Mouse (Mus musculus): ENCODE data around the gene Ghrh. TPM values are rescaled to one million over a fixed set of nuclear protein-coding genes. Genes with fewer than 3 reads are reported as not detected.
A peak's percentile ranks its signal among the peaks of the same experiment; 100 is the strongest.

Ghrh gene
- polyA plus RNA-seq, 1 experiment from 2014 or later = not detected

GRCm38 (mm10) chr2:157375051-157375450, 27.7 kb upstream of the Ghrh start:
- H3K27ac ChIP-seq = peak overlapping the region; percentile 80
- no peak for ATAC-seq (ENCODE audit: borderline replicate concordance, extremely low read depth, low FRiP score, low TSS enrichment)
- peaks cover 11% of the 10 kb centered on the region for H3K36me3 ChIP-seq

DNA sequence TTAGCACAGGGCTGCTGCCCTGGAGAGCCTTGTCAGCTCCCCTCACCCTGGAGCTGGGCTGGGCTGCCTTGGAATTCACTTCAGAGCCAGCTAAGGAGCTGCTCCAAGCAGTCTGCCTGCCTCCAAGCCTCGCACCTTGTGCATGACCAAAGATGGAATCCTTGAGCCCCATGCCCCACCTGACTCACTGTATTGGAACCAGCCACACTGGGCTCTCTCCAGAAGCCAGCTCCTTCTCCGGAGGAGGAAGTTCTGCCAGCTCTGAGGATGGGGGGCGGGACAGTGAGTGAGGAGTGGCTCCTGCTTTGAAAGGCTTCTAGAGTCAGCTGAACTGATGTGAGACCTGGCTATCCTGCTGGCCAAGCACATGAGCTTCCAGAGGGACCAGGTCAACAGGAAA, 26.4 kb upstream of the Ghrh start:
- no peak overlapping the region for H3K9ac ChIP-seq
- no peak overlapping the region for H3K4me3 ChIP-seq
- peaks cover 40% of the 10 kb centered on the region for H3K4me1 ChIP-seq
- H3K27ac ChIP-seq = peak overlapping the region; percentile 68
- H3K4me2 ChIP-seq = no peak overlapping the region
- ATAC-seq (ENCODE audit: borderline replicate concordance, extremely low read depth, low FRiP score, low TSS enrichment) = no peak; the same call in 1 of the 2 replicates
- H3K36me3 ChIP-seq = no peaks in the 10 kb centered on the region
- 62% methylated on average over 3 of the region's 3 CpGs for WGBS
- H3K27me3 ChIP-seq = no peaks in the 10 kb centered on the region
- H3K9me3 ChIP-seq = no peaks in the 10 kb centered on the region

More at GRCm38 (mm10) chr2:157375051-157375450, 27.7 kb upstream of the Ghrh start:
- H3K9ac ChIP-seq = no peak overlapping the region
- WGBS = 46% methylated on average over 8 of the region's 8 CpGs
- no peaks in the 10 kb centered on the region for H3K9me3 ChIP-seq
- peaks cover 36% of the 10 kb centered on the region for H3K4me1 ChIP-seq
- no peak overlapping the region for H3K4me3 ChIP-seq
- H3K4me2 ChIP-seq = no peak overlapping the region; the same call in 1 of the 2 replicates
- H3K27me3 ChIP-seq = no peaks in the 10 kb centered on the region

- Histone ChIP-seq H3K9ac (no peak overlapping the region), H3K4me3 (no peak overlapping the region), H3K27ac (0 out of 2 replicates have a peak overlapping the region, but pooled peaks have one; percentile 5), H3K4me2 (no peak overlapping the region), H3K4me1 (peaks cover 50% of the 10 kb centered on the region), H3K9me3 (no peaks in the 10 kb centered on the region), H3K27me3 (no peaks in the 10 kb centered on the region), H3K36me3 (no peaks in the 10 kb centered on the region)
- no peak for ATAC-seq (ENCODE audit: borderline replicate concordance, extremely low read depth, low FRiP score, low TSS enrichment)
- 70% methylated on average over 6 of the region's 6 CpGs for WGBS
Measured at GRCm38 (mm10) chr2:157371696-157372095, 24.4 kb upstream of the Ghrh start.

GRCm38 (mm10) chr2:157367991-157368390, 20.7 kb upstream of the Ghrh start:
- H3K4me1 ChIP-seq = peaks cover 27% of the 10 kb centered on the region
- peak overlapping the region; percentile 80 for H3K9ac ChIP-seq
- H3K4me2 ChIP-seq = peak overlapping the region; percentile 58
- 1% methylated on average over 13 of the region's 13 CpGs for WGBS
- ATAC-seq (ENCODE audit: borderline replicate concordance, extremely low read depth, low FRiP score, low TSS enrichment) = peak; percentile 34; the same call in 1 of the 2 replicates
- no peaks in the 10 kb centered on the region for H3K27me3 ChIP-seq
- peak overlapping the region; percentile 91 for H3K27ac ChIP-seq
- peak overlapping the region; percentile 74 for H3K4me3 ChIP-seq
- H3K9me3 ChIP-seq = no peaks in the 10 kb centered on the region
- no peaks in the 10 kb centered on the region for H3K36me3 ChIP-seq

GRCm38 (mm10) chr2:157367184-157367893, 20.0 kb upstream of the Ghrh start, which contains the start of gene Manbal:
Gene Manbal (plus strand): TSS chr2:157367594.
- ATAC-seq (ENCODE audit: borderline replicate concordance, extremely low read depth, low FRiP score, low TSS enrichment) = peak; percentile 79; the same call in 1 of the 2 replicates
- no peaks in the 10 kb centered on the region for H3K27me3 ChIP-seq
- peak within 1 kb of the TSS; percentile 58 for H3K4me2 ChIP-seq
- WGBS = 3% methylated on average over 42 of the region's 42 CpGs
- peak within 1 kb of the TSS; percentile 91 for H3K27ac ChIP-seq
- H3K9ac ChIP-seq = peak within 1 kb of the TSS; percentile 80
- H3K4me1 ChIP-seq = peaks cover 22% of the 10 kb centered on the region
- no peaks in the 10 kb centered on the region for H3K36me3 ChIP-seq
- peak within 1 kb of the TSS; percentile 74 for H3K4me3 ChIP-seq
- H3K9me3 ChIP-seq = no peaks in the 10 kb centered on the region

DNA sequence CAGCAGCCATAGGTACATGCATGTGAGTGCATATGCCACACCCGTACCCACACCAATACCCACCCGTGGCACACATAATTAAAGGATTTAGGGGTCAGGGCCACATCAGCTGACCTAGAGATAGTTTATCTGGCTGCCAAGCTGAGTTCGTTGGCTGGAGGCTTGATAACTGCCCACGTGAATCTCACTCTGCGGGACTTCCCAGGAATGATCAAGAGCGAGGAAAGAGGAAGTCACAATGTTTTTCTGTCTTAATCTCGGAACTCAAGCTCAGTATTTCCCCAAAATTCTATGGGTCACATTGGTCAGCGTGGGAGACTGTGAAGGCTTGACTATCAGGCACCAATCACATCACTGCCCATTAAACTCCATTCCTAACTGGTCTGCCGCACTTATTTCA, 19.5 kb upstream of the Ghrh start:
- peaks cover 17% of the 10 kb centered on the region for H3K4me1 ChIP-seq
- no peak for ATAC-seq (ENCODE audit: borderline replicate concordance, extremely low read depth, low FRiP score, low TSS enrichment)

GRCm38 (mm10) chr2:157363031-157363430, 15.7 kb upstream of the Ghrh start:
- H3K27me3 ChIP-seq = no peaks in the 10 kb centered on the region
- H3K9me3 ChIP-seq = no peaks in the 10 kb centered on the region
- H3K4me3 ChIP-seq = no peak overlapping the region
- peaks cover 4% of the 10 kb centered on the region; the same call in 1 of the 2 replicates for H3K4me1 ChIP-seq
- no peak for ATAC-seq (ENCODE audit: borderline replicate concordance, extremely low read depth, low FRiP score, low TSS enrichment)
- H3K27ac ChIP-seq = no peak overlapping the region
- H3K4me2 ChIP-seq = no peak overlapping the region
- H3K36me3 ChIP-seq = no peaks in the 10 kb centered on the region
- no peak overlapping the region for H3K9ac ChIP-seq
- 75% methylated on average over 3 of the region's 3 CpGs for WGBS

More for the DNA sequence above, 19.5 kb upstream of the Ghrh start:
- Histone ChIP-seq H3K9ac (no peak overlapping the region), H3K4me3 (peak overlapping the region; percentile 74; the same call in 1 of the 2 replicates), H3K27me3 (no peaks in the 10 kb centered on the region), H3K4me2 (peak overlapping the region; percentile 58), H3K36me3 (no peaks in the 10 kb centered on the region), H3K9me3 (no peaks in the 10 kb centered on the region), H3K27ac (no peak overlapping the region)
- WGBS = 71% methylated on average over 9 of the region's 9 CpGs

GRCm38 (mm10) chr2:157360028-157360427, 12.7 kb upstream of the Ghrh start:
- 74% methylated on average over 5 of the region's 5 CpGs for WGBS
- Histone ChIP-seq H3K9me3 (no peaks in the 10 kb centered on the region), H3K27ac (no peak overlapping the region), H3K9ac (no peak overlapping the region), H3K27me3 (no peaks in the 10 kb centered on the region), H3K4me2 (no peak overlapping the region), H3K4me3 (no peak overlapping the region), H3K36me3 (no peaks in the 10 kb centered on the region), H3K4me1 (no peaks in the 10 kb centered on the region)
- ATAC-seq (ENCODE audit: borderline replicate concordance, extremely low read depth, low FRiP score, low TSS enrichment) = no peak

GRCm38 (mm10) chr2:157354106-157354505, 6.8 kb upstream of the Ghrh start:
- H3K4me2 ChIP-seq = no peak overlapping the region
- ATAC-seq (ENCODE audit: borderline replicate concordance, extremely low read depth, low FRiP score, low TSS enrichment) = no peak
- H3K27me3 ChIP-seq = no peaks in the 10 kb centered on the region
- 61% methylated on average over 3 of the region's 3 CpGs for WGBS
- H3K36me3 ChIP-seq = no peaks in the 10 kb centered on the region
- H3K4me3 ChIP-seq = no peak overlapping the region
- no peaks in the 10 kb centered on the region for H3K4me1 ChIP-seq
- no peak overlapping the region for H3K27ac ChIP-seq
- H3K9me3 ChIP-seq = no peaks in the 10 kb centered on the region
- no peak overlapping the region for H3K9ac ChIP-seq

- H3K27ac ChIP-seq = no peak overlapping the region
- no peaks in the 10 kb centered on the region for H3K27me3 ChIP-seq
- H3K9ac ChIP-seq = no peak overlapping the region
- no peaks in the 10 kb centered on the region for H3K36me3 ChIP-seq
- no peak overlapping the region for H3K4me3 ChIP-seq
- WGBS = 69% methylated on average over 4 of the region's 4 CpGs
- H3K9me3 ChIP-seq = no peaks in the 10 kb centered on the region
- no peaks in the 10 kb centered on the region for H3K4me1 ChIP-seq
- no peak for ATAC-seq (ENCODE audit: borderline replicate concordance, extremely low read depth, low FRiP score, low TSS enrichment)
- no peak overlapping the region for H3K4me2 ChIP-seq
Measured at GRCm38 (mm10) chr2:157353183-157353582, 5.9 kb upstream of the Ghrh start.

DNA sequence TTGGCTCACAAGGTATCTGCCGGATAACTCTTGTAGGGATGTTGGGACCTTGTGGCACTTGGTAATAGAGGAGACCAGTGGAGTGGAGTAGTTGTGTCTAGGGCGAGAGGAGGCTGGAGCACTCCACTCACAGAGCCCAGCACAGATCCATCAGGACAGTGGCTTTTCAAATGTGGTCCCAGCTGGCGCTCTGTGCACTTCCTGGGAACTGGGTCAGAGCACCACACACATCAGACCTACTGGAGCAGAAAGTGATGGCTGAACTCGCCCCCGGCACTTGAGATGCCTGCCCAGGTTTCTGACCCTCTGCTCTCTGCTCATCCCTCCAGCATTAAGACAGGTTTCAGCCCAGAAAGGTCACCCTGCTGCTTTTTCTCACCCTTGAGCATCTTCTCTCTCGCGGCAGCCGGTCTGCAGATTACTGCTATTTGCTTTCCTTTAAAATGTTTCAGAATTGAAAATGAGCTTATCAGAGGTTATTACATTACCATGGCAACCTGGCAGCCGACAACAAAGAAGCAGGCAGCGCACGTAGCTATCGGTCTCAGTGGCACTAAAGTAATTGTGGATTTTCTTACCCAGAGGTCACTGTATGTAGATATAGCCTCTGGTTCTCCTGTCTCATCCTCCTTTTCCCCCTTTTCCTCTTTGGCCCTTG, 1.9 kb upstream of the Ghrh start:
- no peak overlapping the region for H3K4me2 ChIP-seq
- no peak overlapping the region for H3K27ac ChIP-seq
- no peak overlapping the region for H3K4me3 ChIP-seq
- ATAC-seq (ENCODE audit: borderline replicate concordance, extremely low read depth, low FRiP score, low TSS enrichment) = no peak
- H3K4me1 ChIP-seq = peaks cover 8% of the 10 kb centered on the region; the same call in 1 of the 2 replicates
- no peaks in the 10 kb centered on the region for H3K9me3 ChIP-seq
- 47% methylated on average over 12 of the region's 12 CpGs for WGBS
- no peaks in the 10 kb centered on the region for H3K36me3 ChIP-seq
- no peak overlapping the region for H3K9ac ChIP-seq
- no peaks in the 10 kb centered on the region for H3K27me3 ChIP-seq

- Histone ChIP-seq H3K4me3 (no peak overlapping the region), H3K36me3 (no peaks in the 10 kb centered on the region), H3K4me2 (no peak overlapping the region), H3K9me3 (no peaks in the 10 kb centered on the region), H3K27ac (no peak overlapping the region), H3K9ac (no peak overlapping the region), H3K4me1 (peaks cover 20% of the 10 kb centered on the region), H3K27me3 (no peaks in the 10 kb centered on the region)
- 68% methylated on average over 6 of the region's 6 CpGs for WGBS
- ATAC-seq (ENCODE audit: borderline replicate concordance, extremely low read depth, low FRiP score, low TSS enrichment) = no peak
Measured at GRCm38 (mm10) chr2:157343337-157343736, 4.0 kb downstream of the Ghrh start.

Data from lung, embryonic 15.5 days (tissue).